Mouse (Mus musculus): ENCODE data around the gene Slc4a8.
"Not testable (repeated sequence)": the region's sequence is repeated elsewhere in the genome, so short reads cannot be mapped to it uniquely, and the experiment has no call there.

Slc4a8 gene

GRCm38 (mm10) chr15:100775189-100776166 is 13.9 kb downstream of the Slc4a8 start:
- peak; percentile 24 for DNase-seq

- DNase-seq = no peak
Observed at GRCm38 (mm10) chr15:100776424-100776823, 14.9 kb downstream of the Slc4a8 start.

- DNase-seq = peak; percentile 41
Observed at GRCm38 (mm10) chr15:100777020-100778016, 15.8 kb downstream of the Slc4a8 start.

- DNase-seq = no peak
Observed at GRCm38 (mm10) chr15:100779896-100780295, 18.3 kb downstream of the Slc4a8 start.

GRCm38 (mm10) chr15:100783244-100783987 is 21.9 kb downstream of the Slc4a8 start:
- DNase-seq = no peak

- no peak for DNase-seq
Observed at GRCm38 (mm10) chr15:100790219-100790618, 28.7 kb downstream of the Slc4a8 start.

- DNase-seq = no peak
Observed at GRCm38 (mm10) chr15:100792324-100792723, 30.8 kb downstream of the Slc4a8 start.

- DNase-seq = no peak
Observed at GRCm38 (mm10) chr15:100800914-100801313, 39.4 kb downstream of the Slc4a8 start.

GRCm38 (mm10) chr15:100808062-100808461 is 46.5 kb downstream of the Slc4a8 start:
- no peak for DNase-seq

- no peak for DNase-seq
Observed at GRCm38 (mm10) chr15:100808484-100808883, 46.9 kb downstream of the Slc4a8 start.

- DNase-seq = no peak
Observed at GRCm38 (mm10) chr15:100810243-100810642, 48.7 kb downstream of the Slc4a8 start.

- no peak for DNase-seq
Observed at GRCm38 (mm10) chr15:100813501-100813900, 52.0 kb downstream of the Slc4a8 start.

GRCm38 (mm10) chr15:100814066-100814465 is 52.5 kb downstream of the Slc4a8 start:
- DNase-seq = no peak

- DNase-seq = no peak
Observed at GRCm38 (mm10) chr15:100815310-100815709, 53.8 kb downstream of the Slc4a8 start.

GRCm38 (mm10) chr15:100818860-100819259 is 57.3 kb downstream of the Slc4a8 start:
- no peak for DNase-seq

- no peak for DNase-seq
Observed at GRCm38 (mm10) chr15:100821824-100822223, 60.3 kb downstream of the Slc4a8 start.

GRCm38 (mm10) chr15:100822370-100822769 is 60.8 kb downstream of the Slc4a8 start:
- not testable (repeated sequence) for DNase-seq

- no peak for DNase-seq
Observed at GRCm38 (mm10) chr15:100825249-100825856, 63.8 kb downstream of the Slc4a8 start.

GRCm38 (mm10) chr15:100826076-100826475 is 64.5 kb downstream of the Slc4a8 start:
- DNase-seq = no peak

GRCm38 (mm10) chr15:100829775-100830174 is 68.2 kb downstream of the Slc4a8 start:
- no peak for DNase-seq

- peak; percentile 32 for DNase-seq
Observed at GRCm38 (mm10) chr15:100830682-100831081, 69.1 kb downstream of the Slc4a8 start.

- no peak for DNase-seq
Observed at GRCm38 (mm10) chr15:100832144-100832543, 70.6 kb downstream of the Slc4a8 start.

Data from embryo, embryonic 11 days (tissue).